Mouse (Mus musculus) liver, embryonic 11.5 days (tissue): ENCODE measurements around the gene 1700080E11Rik. TPM values are rescaled to one million over a fixed set of nuclear protein-coding genes. Genes with fewer than 3 reads are reported as not detected.

Experiments used
- ATAC-seq: fragments of 200-750 bp; cut with Nextera tagmentation; replicated peaks from 2 replicates; pipeline ENCODE4 v1.8.0; 2017; ENCODE audit warnings: moderate number of reproducible peaks, mild to moderate bottlenecking, moderate TSS enrichment, moderate library complexity; ENCODE audit not compliant: low FRiP score
- DNase-seq: peaks from one replicate; pipeline ENCODE4 v3.0.0-alpha.2; 2017; ENCODE audit warnings: low spot score
- H3K27ac ChIP-seq: fragments of 300-500 bp; sonication (generic); 2 replicates; pipeline ENCODE4 v1.5.1; 2014; ENCODE audit warnings: mild to moderate bottlenecking, low read depth, low read length, control low read depth
- H3K27me3 ChIP-seq: fragments of 300-500 bp; sonication (generic); replicated peaks from 2 replicates; pipeline ENCODE4 v1.6.1; 2014; ENCODE audit warnings: low read length, mixed read lengths; ENCODE audit not compliant: control insufficient read depth, insufficient read depth
- H3K36me3 ChIP-seq: fragments of 300-500 bp; sonication (generic); 2 replicates; pipeline ENCODE4 v1.6.1; 2014; ENCODE audit warnings: mild to moderate bottlenecking, low read length, moderate library complexity, mixed read lengths; ENCODE audit not compliant: control insufficient read depth, insufficient read depth
- H3K4me1 ChIP-seq: fragments of 300-500 bp; sonication (generic); replicated peaks from 2 replicates; pipeline ENCODE4 v1.6.1; 2014; ENCODE audit warnings: low read length, mixed read lengths; ENCODE audit not compliant: control insufficient read depth, insufficient read depth
- H3K4me2 ChIP-seq: fragments of 300-500 bp; sonication (generic); 2 replicates; pipeline ENCODE4 v1.6.1; 2014; ENCODE audit warnings: mild to moderate bottlenecking, control low read depth, moderate library complexity
- H3K4me3 ChIP-seq: fragments of 300-500 bp; sonication (generic); 2 replicates; pipeline ENCODE4 v1.5.1; 2014; ENCODE audit warnings: low read depth, low read length, control low read depth
- H3K9ac ChIP-seq: fragments of 300-500 bp; sonication (generic); 2 replicates; pipeline ENCODE4 v1.6.1; 2014; ENCODE audit warnings: low read depth, low read length, control low read depth
- H3K9me3 ChIP-seq: fragments of 300-500 bp; sonication (generic); 2 replicates; pipeline ENCODE4 v1.6.1; 2016; ENCODE audit warnings: low read length, inconsistent platforms, mixed read lengths; ENCODE audit not compliant: control insufficient read depth
- WGBS: fragments of 180-500 bp; shearing (Covaris S2); extraction: QIAGEN DNeasy Blood & Tissue Kit; methylation state at CpG from one replicate; pipeline ENCODE4 v1.1.7; 2014; 5-methylcytosine and 5-hydroxymethylcytosine counted together
- polyA plus RNA-seq: library from polyadenylated mRNA; unstranded; fragments of >200 nt; fragmentation: Nextera tagmentation; extraction: Ambion mirVana; gene quantifications from 2 replicates; pipeline ENCODE4 v1.2.1, GENCODE M21; 2014

The 1700080E11Rik gene
- polyA plus RNA-seq = not detected in 2 replicates

DNA sequence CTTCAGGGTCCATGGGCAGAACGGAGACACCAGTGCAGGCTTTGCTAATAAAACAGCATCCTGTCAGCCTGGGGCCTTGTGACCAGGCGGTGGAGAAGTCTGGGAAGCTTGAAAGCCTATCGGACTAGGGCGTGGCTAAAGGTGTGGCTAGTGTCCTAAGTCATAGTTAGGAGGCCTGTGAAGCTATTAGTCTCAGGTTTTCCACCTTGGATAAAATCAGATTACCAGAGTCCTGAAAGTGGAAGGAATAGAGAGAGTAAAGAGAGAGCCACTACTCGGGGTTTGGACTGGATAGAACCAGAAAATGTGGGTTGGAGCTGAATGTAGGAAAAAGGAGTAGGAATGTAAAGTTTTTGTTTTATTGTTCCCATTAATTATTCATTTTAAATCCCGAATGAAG is at the start of gene 1700080E11Rik:
Gene 1700080E11Rik (minus strand): TSS at position 101 of the 400 bp plus-strand sequence.
- Histone ChIP-seq H3K27me3 (no peaks in the 10 kb centered on the region), H3K9ac (no peak within 1 kb of the TSS), H3K36me3 (no peaks in the 10 kb centered on the region), H3K4me3 (no peak within 1 kb of the TSS), H3K9me3 (no peaks in the 10 kb centered on the region), H3K27ac (no peak within 1 kb of the TSS), H3K4me1 (no peaks in the 10 kb centered on the region), H3K4me2 (no peak within 1 kb of the TSS)
- ATAC-seq (no peak), DNase-seq (no peak)
- WGBS = 75% methylated on average over 6 of the region's 6 CpGs

DNA sequence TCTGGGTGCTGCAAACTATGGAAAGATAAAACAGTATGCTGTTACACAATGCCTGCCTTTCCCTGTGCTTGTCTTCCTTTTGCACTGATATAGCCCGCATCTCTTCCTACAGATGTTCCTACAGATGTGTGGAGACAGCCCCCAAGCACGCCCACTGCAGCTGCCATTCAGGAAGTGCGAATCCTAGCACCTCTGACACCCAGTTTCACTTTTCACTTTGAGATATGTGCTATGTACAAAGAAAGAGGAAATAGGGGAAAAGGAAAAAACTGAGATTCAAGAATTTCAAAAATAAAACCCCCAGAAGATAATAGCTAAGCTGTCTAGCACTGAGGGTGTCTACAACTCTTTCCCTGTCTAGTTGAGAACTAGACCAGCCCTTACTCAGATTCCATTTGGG is 41.8 kb upstream of the 1700080E11Rik start:
- no peak overlapping the region for H3K4me3 ChIP-seq
- no peak overlapping the region for H3K9ac ChIP-seq
- WGBS = 55% methylated on average over 3 of the region's 3 CpGs

DNA sequence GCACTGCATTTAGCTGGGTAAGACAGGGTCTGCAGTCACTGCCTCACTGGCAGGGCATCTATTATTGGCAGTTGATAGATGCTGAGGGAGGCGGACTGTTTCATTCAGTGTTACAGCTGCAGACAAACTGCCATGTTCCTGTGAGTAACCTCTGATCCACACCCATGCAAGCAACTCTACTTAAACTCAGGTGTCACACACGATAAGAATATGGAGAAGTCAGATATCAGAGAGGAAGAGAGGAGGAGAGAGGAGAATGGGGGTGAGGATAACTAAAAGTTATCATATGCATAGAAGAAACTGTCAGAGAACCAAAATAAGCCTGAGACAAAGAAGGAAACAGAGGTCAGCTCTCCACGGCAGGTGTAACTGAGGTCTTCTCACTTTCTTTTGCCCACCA is 37.5 kb upstream of the 1700080E11Rik start:
- Histone ChIP-seq H3K27ac (no peak overlapping the region), H3K4me2 (no peak overlapping the region), H3K9ac (no peak overlapping the region), H3K9me3 (no peaks in the 10 kb centered on the region), H3K4me3 (no peak overlapping the region), H3K36me3 (no peaks in the 10 kb centered on the region), H3K27me3 (no peaks in the 10 kb centered on the region), H3K4me1 (no peaks in the 10 kb centered on the region)
- WGBS = 79% methylated on average over 3 of the region's 3 CpGs
- DNase-seq (no peak), ATAC-seq (no peak)

More for the DNA sequence above, 41.8 kb upstream of the 1700080E11Rik start:
- no peaks in the 10 kb centered on the region for H3K4me1 ChIP-seq
- DNase-seq (no peak), ATAC-seq (no peak)
- H3K36me3 ChIP-seq = no peaks in the 10 kb centered on the region
- H3K27me3 ChIP-seq = no peaks in the 10 kb centered on the region
- H3K9me3 ChIP-seq = no peaks in the 10 kb centered on the region
- H3K4me2 ChIP-seq = no peak overlapping the region
- no peak overlapping the region for H3K27ac ChIP-seq

GRCm38 (mm10) chr9:105139204-105139603 is 5.7 kb downstream of the 1700080E11Rik start:
- 49% methylated on average over 6 of the region's 6 CpGs for WGBS
- Histone ChIP-seq H3K9ac (no peak overlapping the region), H3K4me3 (no peak overlapping the region)

GRCm38 (mm10) chr9:105136404-105136803 is 8.5 kb downstream of the 1700080E11Rik start:
- WGBS = 38% methylated on average over 1 of the region's 1 CpGs
- DNase-seq = no peak
- no peak overlapping the region for H3K27ac ChIP-seq
- H3K9ac ChIP-seq = no peak overlapping the region
- no peaks in the 10 kb centered on the region for H3K36me3 ChIP-seq
- H3K4me3 ChIP-seq = no peak overlapping the region
- no peaks in the 10 kb centered on the region for H3K4me1 ChIP-seq
- no peaks in the 10 kb centered on the region for H3K9me3 ChIP-seq
- no peak for ATAC-seq
- H3K27me3 ChIP-seq = no peaks in the 10 kb centered on the region
- H3K4me2 ChIP-seq = no peak overlapping the region

More at GRCm38 (mm10) chr9:105139204-105139603, 5.7 kb downstream of the 1700080E11Rik start:
- ATAC-seq (no peak), DNase-seq (no peak)
- Histone ChIP-seq H3K36me3 (no peaks in the 10 kb centered on the region), H3K4me2 (no peak overlapping the region), H3K27ac (no peak overlapping the region), H3K9me3 (no peaks in the 10 kb centered on the region), H3K4me1 (no peaks in the 10 kb centered on the region), H3K27me3 (no peaks in the 10 kb centered on the region)

- 68% methylated on average over 5 of the region's 5 CpGs for WGBS
- ATAC-seq (no peak), DNase-seq (no peak)
- Histone ChIP-seq H3K27ac (no peak overlapping the region), H3K9me3 (no peaks in the 10 kb centered on the region), H3K36me3 (no peaks in the 10 kb centered on the region), H3K4me1 (no peaks in the 10 kb centered on the region; the same call in 1 of the 2 replicates), H3K9ac (no peak overlapping the region), H3K4me3 (no peak overlapping the region), H3K4me2 (no peak overlapping the region), H3K27me3 (no peaks in the 10 kb centered on the region)
Observed at GRCm38 (mm10) chr9:105134536-105134935, 10.4 kb downstream of the 1700080E11Rik start.

DNA sequence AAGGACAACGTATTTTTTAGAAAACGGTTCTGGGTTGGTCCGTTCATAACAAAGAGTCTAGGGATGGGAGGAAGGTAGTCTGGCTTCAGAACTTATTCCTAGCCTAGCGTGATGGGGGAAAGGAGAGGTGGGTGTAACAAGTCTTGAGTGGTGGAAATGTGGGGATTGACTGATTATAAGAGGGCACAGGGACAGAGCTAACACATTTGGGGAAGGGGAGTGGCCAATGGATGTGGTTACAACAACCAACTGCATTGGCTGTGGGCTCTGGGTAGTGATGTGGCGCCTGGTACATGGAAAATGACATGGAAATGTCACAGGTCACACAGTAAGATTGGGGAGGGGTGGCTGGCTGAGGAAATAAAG is 12.9 kb downstream of the 1700080E11Rik start:
- Histone ChIP-seq H3K4me3 (peak overlapping the region; percentile 83), H3K4me2 (peak overlapping the region; percentile 95), H3K36me3 (no peaks in the 10 kb centered on the region), H3K4me1 (no peaks in the 10 kb centered on the region; the same call in 1 of the 2 replicates), H3K27ac (no peak overlapping the region), H3K27me3 (no peaks in the 10 kb centered on the region), H3K9ac (no peak overlapping the region), H3K9me3 (no peaks in the 10 kb centered on the region)
- 18% methylated on average over 5 of the region's 5 CpGs for WGBS
- DNase-seq (no peak), ATAC-seq (peak; percentile 24)

- under 1% methylated on average over 55 of the region's 60 CpGs for WGBS
- ATAC-seq (peak; percentile 100), DNase-seq (peak; percentile 83)
- no peaks in the 10 kb centered on the region; the same call in 1 of the 2 replicates for H3K4me1 ChIP-seq
- H3K27ac ChIP-seq = peak within 1 kb of the TSS; percentile 35
- peak within 1 kb of the TSS; percentile 95 for H3K4me2 ChIP-seq
- H3K4me3 ChIP-seq = peak within 1 kb of the TSS; percentile 83
- no peaks in the 10 kb centered on the region for H3K9me3 ChIP-seq
- H3K9ac ChIP-seq = peak within 1 kb of the TSS; percentile 81
- no peaks in the 10 kb centered on the region for H3K27me3 ChIP-seq
- no peaks in the 10 kb centered on the region for H3K36me3 ChIP-seq
Observed at GRCm38 (mm10) chr9:105131253-105132001, 13.5 kb downstream of the 1700080E11Rik start, which contains the start of gene Nudt16. Gene Nudt16 (minus strand): TSS chr9:105131824.

- WGBS = 89% methylated on average over 8 of the region's 8 CpGs
Observed at GRCm38 (mm10) chr9:105130331-105130730, 14.6 kb downstream of the 1700080E11Rik start.

More at GRCm38 (mm10) chr9:105130331-105130730, 14.6 kb downstream of the 1700080E11Rik start:
- H3K27me3 ChIP-seq = no peaks in the 10 kb centered on the region
- no peaks in the 10 kb centered on the region for H3K36me3 ChIP-seq
- H3K9me3 ChIP-seq = no peaks in the 10 kb centered on the region
- H3K4me3 ChIP-seq = no peak overlapping the region; the same call in 1 of the 2 replicates
- DNase-seq (no peak), ATAC-seq (no peak)
- no peak overlapping the region for H3K27ac ChIP-seq
- H3K9ac ChIP-seq = peak overlapping the region; percentile 81; the same call in 1 of the 2 replicates
- no peaks in the 10 kb centered on the region; the same call in 1 of the 2 replicates for H3K4me1 ChIP-seq
- peak overlapping the region; percentile 95 for H3K4me2 ChIP-seq
